Mouse (Mus musculus) liver, adult 2 months (tissue): ENCODE data around the gene Gm20388. TPM values are rescaled to one million over a fixed set of nuclear protein-coding genes. Genes with fewer than 3 reads are reported as not detected.
A peak's percentile ranks its signal among the peaks of the same experiment; 100 is the strongest.

Experiments used
- DNase-seq: peaks from one replicate; pipeline ENCODE4 v3.0.0-alpha.2; 2011; ENCODE audit warnings: low read depth, low spot score; ENCODE audit errors: extremely low read depth
- H3K27ac ChIP-seq: fragments of 200-500 bp; replicated peaks from 2 replicates; pipeline ENCODE4 v1.5.1; 2012; ENCODE audit warnings: low read depth, mild to moderate bottlenecking, control low read depth, inconsistent platforms, low read length; ENCODE audit not compliant: insufficient read depth
- H3K27me3 ChIP-seq: fragments of 200-500 bp; 2 replicates; pipeline ENCODE4 v1.6.1; 2012; ENCODE audit warnings: mild to moderate bottlenecking, moderate library complexity, low read length, inconsistent platforms; ENCODE audit not compliant: control insufficient read depth, insufficient read depth
- H3K36me3 ChIP-seq: fragments of 200-500 bp; 2 replicates; pipeline ENCODE4 v1.6.1; 2012; ENCODE audit warnings: low read length, inconsistent platforms; ENCODE audit not compliant: control insufficient read depth, insufficient read depth
- H3K4me1 ChIP-seq: fragments of 200-500 bp; 2 replicates; pipeline ENCODE4 v1.6.1; 2011; ENCODE audit warnings: low read length; ENCODE audit not compliant: control insufficient read depth, insufficient read depth
- H3K4me3 ChIP-seq: fragments of 200-500 bp; 2 replicates; pipeline ENCODE4 v1.5.1; 2011; ENCODE audit warnings: low read depth, mild to moderate bottlenecking, control low read depth, low read length, moderate library complexity; ENCODE audit not compliant: insufficient read depth
- H3K79me2 ChIP-seq: fragments of 200-500 bp; 2 replicates; pipeline ENCODE4 v1.6.1; 2012; ENCODE audit warnings: inconsistent platforms, mild to moderate bottlenecking, low read length, moderate library complexity; ENCODE audit not compliant: control insufficient read depth, insufficient read depth
- H3K9ac ChIP-seq: fragments of 200-500 bp; 2 replicates; pipeline ENCODE4 v1.6.1; 2012; ENCODE audit warnings: low read depth, mild to moderate bottlenecking, control low read depth, inconsistent platforms, low read length
- CTCF ChIP-seq: fragments of 200-500 bp; IDR thresholded peaks from 2 replicates; pipeline ENCODE4 v1.5.1; 2011; ENCODE audit warnings: low read depth, low read length, control low read depth
- POLR2A ChIP-seq: fragments of 200-500 bp; IDR thresholded peaks from 2 replicates; pipeline ENCODE4 v1.6.1; 2011; ENCODE audit warnings: low read length, control low read depth; ENCODE audit not compliant: insufficient read depth; ENCODE audit errors: extremely low read depth
- WGBS: fragments of 180-500 bp; shearing (Covaris S2); methylation state at CpG from one replicate; pipeline ENCODE4 v1.1.7; 2018; 5-methylcytosine and 5-hydroxymethylcytosine counted together
- polyA plus RNA-seq: library from polyadenylated mRNA; depleted of rRNA; stranded (reverse); fragments of >200 nt; gene quantifications from 2 replicates; pipeline ENCODE4 v1.2.3, GENCODE M21; 2012
- total RNA-seq: library from RNA; depleted of rRNA; stranded (reverse); fragments of >200 nt; gene quantifications from 2 replicates; pipeline ENCODE4 v1.2.3, GENCODE M21; 2014

Gm20388 gene
- total and polyA plus RNA-seq, 2 experiments: 6.4 to 19.9 TPM

DNA sequence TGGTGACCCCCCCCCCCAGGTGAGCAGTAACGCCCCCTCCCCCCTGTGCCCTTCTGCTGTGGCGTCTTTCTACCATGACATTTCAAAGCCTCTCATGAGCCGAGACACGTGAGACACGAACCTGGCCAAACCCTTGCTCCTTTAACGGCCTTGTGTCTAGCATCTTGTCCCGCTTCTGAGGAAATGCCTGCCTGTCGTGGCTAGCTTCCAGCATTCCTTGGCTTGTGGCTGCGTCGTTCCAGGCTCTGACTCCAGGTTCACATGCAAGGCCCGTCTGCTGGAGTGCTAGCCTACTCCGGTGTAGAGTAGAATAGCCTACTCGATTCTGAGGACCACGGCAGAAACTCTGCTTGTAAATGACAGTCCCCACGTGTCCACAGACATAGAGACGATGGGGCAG is 467.7 kb downstream of the Gm20388 start:
- Histone ChIP-seq H3K4me1 (peaks cover 17% of the 10 kb centered on the region), H3K27me3 (no peaks in the 10 kb centered on the region), H3K27ac (no peak overlapping the region), H3K36me3 (no peaks in the 10 kb centered on the region), H3K79me2 (no peaks in the 10 kb centered on the region; the same call in 1 of the 2 replicates), H3K9ac (no peak overlapping the region), H3K4me3 (no peak overlapping the region)
- peak; percentile 57 for DNase-seq
- TF ChIP-seq POLR2A: no peak
- no peak for TF ChIP-seq CTCF
- WGBS: 60% methylated on average over 16 of the region's 16 CpGs

DNA sequence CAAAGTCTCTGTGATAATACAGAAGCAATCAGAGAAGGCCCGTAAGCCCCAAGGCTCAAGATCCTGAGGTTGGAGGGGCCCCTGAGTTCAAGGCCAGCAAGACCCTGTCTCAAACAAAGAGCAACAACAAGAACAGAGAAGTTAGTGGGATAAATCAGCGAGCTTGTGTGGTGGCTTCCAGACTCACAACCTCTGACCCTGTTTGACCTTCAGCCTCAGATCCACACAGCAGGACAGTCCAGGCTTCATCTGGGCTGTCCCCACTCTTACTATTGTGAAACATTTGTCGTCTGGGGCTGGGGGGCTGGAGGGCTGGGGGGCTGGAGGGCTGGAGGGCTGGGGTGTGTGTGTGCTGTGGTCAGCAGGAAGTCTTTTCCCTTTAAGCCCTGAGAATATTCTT is 468.4 kb downstream of the Gm20388 start:
- H3K27ac ChIP-seq: no peak overlapping the region
- no peak overlapping the region for H3K9ac ChIP-seq
- no peaks in the 10 kb centered on the region for H3K36me3 ChIP-seq
- H3K27me3 ChIP-seq: no peaks in the 10 kb centered on the region
- WGBS: 33% methylated on average over 3 of the region's 3 CpGs
- TF ChIP-seq POLR2A (no peak), CTCF (no peak)
- no peak overlapping the region for H3K4me3 ChIP-seq
- peaks cover 10% of the 10 kb centered on the region for H3K4me1 ChIP-seq
- DNase-seq: peak; percentile 64
- H3K79me2 ChIP-seq: no peaks in the 10 kb centered on the region

DNA sequence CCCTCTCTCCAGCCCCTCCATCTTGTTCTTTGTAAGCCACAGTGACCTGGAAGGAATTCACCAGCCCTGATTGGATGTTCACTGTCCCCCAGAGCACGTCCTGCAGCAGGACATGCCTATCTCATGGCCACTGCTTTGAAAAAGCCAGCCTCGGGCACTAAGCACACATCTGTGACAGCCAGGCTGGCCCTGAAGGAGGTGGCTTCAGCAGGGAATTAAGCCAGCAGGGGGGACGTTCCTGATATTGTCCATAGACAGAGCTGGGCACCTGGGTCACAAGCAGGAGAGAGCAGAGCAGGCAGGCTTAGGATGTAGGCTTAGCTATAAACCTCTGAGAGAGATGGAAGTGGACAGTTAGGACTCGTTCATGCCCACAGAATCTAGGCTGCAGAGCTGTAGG is 471.2 kb downstream of the Gm20388 start:
- Histone ChIP-seq H3K27me3 (no peaks in the 10 kb centered on the region), H3K4me1 (peaks cover 6% of the 10 kb centered on the region; the same call in 1 of the 2 replicates), H3K79me2 (no peaks in the 10 kb centered on the region), H3K27ac (no peak overlapping the region), H3K36me3 (no peaks in the 10 kb centered on the region), H3K4me3 (no peak overlapping the region), H3K9ac (no peak overlapping the region)
- TF ChIP-seq POLR2A: no peak
- no peak for TF ChIP-seq CTCF
- DNase-seq: no peak
- 81% methylated on average over 4 of the region's 4 CpGs for WGBS

DNA sequence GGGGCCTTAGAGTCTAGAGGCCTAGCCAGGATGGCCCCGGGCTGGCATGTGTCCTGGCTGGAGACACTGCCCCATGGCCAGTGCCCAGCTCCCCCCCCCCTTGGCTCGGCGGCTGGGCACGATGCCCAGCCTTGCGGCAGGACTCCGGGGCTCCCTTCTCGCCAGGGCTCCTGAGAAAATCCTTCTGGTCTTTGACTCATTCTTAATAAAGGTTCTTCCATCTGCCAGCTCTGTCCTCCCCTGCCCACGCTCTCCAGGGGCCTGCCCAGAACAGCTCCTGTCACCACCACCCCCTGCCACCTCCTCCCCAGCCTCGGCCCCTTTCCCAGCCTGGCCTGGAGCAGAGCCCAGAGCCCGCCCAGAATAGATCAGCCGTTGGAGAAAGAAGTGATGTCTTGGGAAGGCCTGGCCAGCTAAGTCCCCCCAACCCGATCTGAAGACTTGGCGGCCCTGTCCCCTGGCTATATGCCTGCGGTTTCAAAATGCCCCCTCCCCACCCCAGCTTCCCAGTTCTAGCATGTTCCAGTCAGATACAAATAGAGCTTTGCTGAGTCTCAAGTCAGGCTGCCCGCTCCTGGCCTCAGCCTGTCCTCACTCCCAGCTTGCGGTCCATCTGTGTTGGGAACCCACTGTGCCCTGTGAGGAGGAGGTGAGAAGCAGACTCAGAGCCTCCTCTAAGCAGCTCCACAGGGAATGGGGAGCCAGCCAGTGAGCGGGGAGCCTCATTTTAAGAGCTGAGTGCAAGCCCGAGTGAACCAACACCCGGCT is 472.0 kb downstream of the Gm20388 start:
- no peak for DNase-seq
- Histone ChIP-seq H3K4me1 (peaks cover 6% of the 10 kb centered on the region; the same call in 1 of the 2 replicates), H3K4me3 (peak overlapping the region; percentile 11; the same call in 1 of the 2 replicates), H3K27ac (no peak overlapping the region), H3K9ac (0 out of 2 replicates have a peak overlapping the region, but pooled peaks have one; percentile 23), H3K36me3 (no peaks in the 10 kb centered on the region), H3K27me3 (no peaks in the 10 kb centered on the region), H3K79me2 (no peaks in the 10 kb centered on the region)
- 52% methylated on average over 19 of the region's 19 CpGs for WGBS
- no peak for TF ChIP-seq CTCF
- TF ChIP-seq POLR2A: no peak

DNA sequence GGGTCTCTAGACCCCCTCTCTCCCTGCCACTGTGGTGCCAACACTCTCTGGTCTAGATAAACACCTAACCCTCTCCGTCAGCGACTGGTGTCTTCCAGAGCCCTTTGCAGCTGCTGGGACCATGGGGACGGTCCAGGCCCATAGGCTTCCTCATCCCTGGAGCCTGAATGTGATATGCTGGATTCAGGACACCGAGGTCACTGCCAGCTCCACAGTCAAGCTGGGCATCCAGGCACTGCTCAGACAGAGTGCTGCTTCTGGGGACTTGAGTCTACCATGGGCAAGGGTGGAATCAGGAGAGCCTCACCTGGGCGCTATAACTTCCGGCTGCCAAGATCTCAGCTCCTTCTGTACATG is 472.5 kb downstream of the Gm20388 start:
- no peaks in the 10 kb centered on the region for H3K79me2 ChIP-seq
- no peak overlapping the region for H3K4me3 ChIP-seq
- 91% methylated on average over 6 of the region's 6 CpGs for WGBS
- no peak overlapping the region for H3K27ac ChIP-seq
- DNase-seq: no peak
- no peak overlapping the region for H3K9ac ChIP-seq
- no peaks in the 10 kb centered on the region for H3K36me3 ChIP-seq
- no peaks in the 10 kb centered on the region for H3K27me3 ChIP-seq
- TF ChIP-seq POLR2A: no peak
- no peak for TF ChIP-seq CTCF
- H3K4me1 ChIP-seq: peaks cover 6% of the 10 kb centered on the region; the same call in 1 of the 2 replicates

DNA sequence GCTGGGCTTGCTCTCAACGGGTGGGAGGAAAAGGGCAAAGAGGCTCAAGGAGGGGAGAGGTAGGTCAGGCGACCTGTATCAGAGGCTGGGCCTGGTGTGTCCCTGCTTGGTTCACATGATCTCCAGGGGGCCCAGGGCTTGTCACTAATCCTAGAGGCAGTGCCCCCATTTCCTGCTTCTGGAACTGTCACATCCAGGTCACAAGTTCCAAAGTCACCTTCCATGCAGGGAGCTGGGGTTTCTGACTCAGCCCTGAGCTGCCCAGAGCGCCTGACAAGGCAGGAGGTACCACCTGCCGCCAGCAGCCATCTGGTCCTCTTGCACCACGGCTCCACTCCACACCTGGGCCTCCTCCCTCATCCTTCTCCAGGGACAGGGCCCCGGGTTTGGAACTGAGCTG is 473.1 kb downstream of the Gm20388 start:
- Histone ChIP-seq H3K27ac (no peak overlapping the region), H3K36me3 (no peaks in the 10 kb centered on the region), H3K4me3 (no peak overlapping the region), H3K27me3 (no peaks in the 10 kb centered on the region), H3K79me2 (no peaks in the 10 kb centered on the region), H3K4me1 (peaks cover 3% of the 10 kb centered on the region; the same call in 1 of the 2 replicates), H3K9ac (no peak overlapping the region)
- DNase-seq: no peak
- 89% methylated on average over 6 of the region's 6 CpGs for WGBS
- no peak for TF ChIP-seq CTCF
- no peak for TF ChIP-seq POLR2A
